Mouse (Mus musculus): Measurements from ENCODE around the gene Fgg. TPM values are rescaled to one million over a fixed set of nuclear protein-coding genes. Genes with fewer than 3 reads are reported as not detected.

The Fgg gene
- polyA plus RNA-seq, 1 experiment from 2014 or later, result 4,762 TPM

DNA sequence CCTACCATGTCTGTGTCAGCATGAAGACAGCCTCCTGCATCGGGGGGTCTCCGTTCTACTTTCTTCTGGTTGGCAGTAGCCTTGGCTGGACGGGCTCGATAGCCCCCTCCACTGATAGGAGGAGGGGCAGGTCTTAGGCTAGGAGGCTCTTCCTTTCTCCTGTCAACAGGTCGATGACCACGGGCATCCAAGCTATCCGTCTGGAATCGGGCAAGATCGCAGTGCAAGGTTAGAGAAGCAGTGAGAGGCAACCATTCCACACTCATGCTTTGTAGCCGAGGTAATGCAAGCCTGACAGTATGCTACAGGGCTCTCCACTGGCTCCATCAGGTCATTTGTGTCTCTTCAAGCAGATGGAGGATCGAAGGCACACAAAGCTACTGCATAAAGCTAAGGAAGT is 39.1 kb downstream of the Fgg start:
- peak overlapping the region; percentile 21; the same call in 1 of the 2 replicates for H3K4me3 ChIP-seq (ENCODE audit: low read depth, low read length)
- WGBS (ENCODE audit: insufficient replicate concordance), result 53% methylated on average over 11 of the region's 11 CpGs
- TF ChIP-seq CTCF (IDR thresholded peaks at IDR 0.05; ENCODE audit: low read depth) (no peak), EP300 (IDR thresholded peaks at IDR 0.05; ENCODE audit: low read depth) (no peak)
- ATAC-seq (no peak), DNase-seq (no peak)
- no peak overlapping the region for H3K9ac ChIP-seq (replicated peaks)
- H3K4me1 ChIP-seq (ENCODE audit: insufficient read depth), result no peaks in the 10 kb centered on the region
- 0 out of 2 replicates have a peak, but pooled peaks cover 5% of the 10 kb centered on the region for H3K36me3 ChIP-seq (replicated peaks; ENCODE audit: insufficient read depth, low read length)
- no peak overlapping the region for H3K27ac ChIP-seq (ENCODE audit: low read depth)
- H3K9me3 ChIP-seq (ENCODE audit: low read length), result no peaks in the 10 kb centered on the region
- H3K27me3 ChIP-seq (ENCODE audit: insufficient read depth, low read length), result no peaks in the 10 kb centered on the region
- peak overlapping the region; percentile 34 for H3K4me2 ChIP-seq (ENCODE audit: low read depth, low read length)

DNA sequence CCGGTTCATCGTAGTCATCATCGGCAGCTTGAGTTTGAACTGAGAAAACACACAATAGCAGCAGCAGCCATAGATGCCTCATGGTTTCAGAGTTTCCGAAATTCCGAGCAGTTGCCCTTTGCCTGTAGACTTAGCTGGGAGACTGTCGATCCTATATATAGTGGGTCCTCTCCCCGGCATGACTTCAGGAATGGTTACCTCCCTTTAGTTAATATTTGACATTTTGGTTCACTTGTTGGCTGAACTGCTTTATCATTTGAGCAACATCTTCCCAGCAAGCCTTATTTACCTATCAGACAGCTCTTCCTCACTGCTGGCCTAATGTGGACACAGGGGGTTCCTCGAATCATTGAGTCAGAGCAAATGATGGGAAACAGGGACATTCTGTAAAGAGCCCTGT is 42.2 kb downstream of the Fgg start, which contains the start of gene Fgb:
Fgb (minus strand) TSS at position 184 of the 400 bp plus-strand sequence.
- H3K4me1 ChIP-seq (ENCODE audit: insufficient read depth), result no peaks in the 10 kb centered on the region
- 0 out of 2 replicates have a peak, but pooled peaks cover 2% of the 10 kb centered on the region for H3K36me3 ChIP-seq (replicated peaks; ENCODE audit: insufficient read depth, low read length)
- H3K4me3 ChIP-seq (ENCODE audit: low read depth, low read length), result peak within 1 kb of the TSS; percentile 53
- H3K9me3 ChIP-seq (ENCODE audit: low read length), result no peaks in the 10 kb centered on the region
- DNase-seq (peak; percentile 71), ATAC-seq (peak; percentile 71)
- H3K9ac ChIP-seq (replicated peaks), result peak within 1 kb of the TSS; percentile 70
- peak within 1 kb of the TSS; percentile 47 for H3K4me2 ChIP-seq (ENCODE audit: low read depth, low read length)
- H3K27ac ChIP-seq (ENCODE audit: low read depth), result peak within 1 kb of the TSS; percentile 86
- TF ChIP-seq CTCF (IDR thresholded peaks at IDR 0.05; ENCODE audit: low read depth) (no peak), EP300 (IDR thresholded peaks at IDR 0.05; ENCODE audit: low read depth) (peak; percentile 78)
- H3K27me3 ChIP-seq (ENCODE audit: insufficient read depth, low read length), result no peaks in the 10 kb centered on the region
- WGBS (ENCODE audit: insufficient replicate concordance), result 52% methylated on average over 8 of the region's 8 CpGs

DNA sequence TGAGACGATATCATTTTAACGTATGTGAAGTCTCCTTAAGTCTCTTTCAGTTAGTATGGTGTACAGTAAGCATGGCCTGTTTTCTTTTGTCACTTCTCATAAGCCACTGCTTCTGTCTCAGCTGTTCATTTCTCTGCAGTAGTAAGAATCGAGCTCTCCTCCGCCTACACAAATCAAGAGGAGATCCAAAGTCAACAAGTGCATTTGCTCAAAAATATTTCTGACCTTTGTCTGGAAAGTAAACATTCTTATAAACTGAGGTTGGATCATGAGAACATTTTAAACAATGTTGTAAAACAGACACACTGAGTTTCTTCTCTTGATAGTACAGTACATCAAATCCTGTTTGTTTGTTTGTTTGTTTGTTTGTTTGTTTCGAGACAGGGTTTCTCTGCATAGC is 43.1 kb downstream of the Fgg start:
- TF ChIP-seq EP300 (IDR thresholded peaks at IDR 0.05; ENCODE audit: low read depth) (no peak), CTCF (IDR thresholded peaks at IDR 0.05; ENCODE audit: low read depth) (no peak)
- no peak for ATAC-seq
- H3K27ac ChIP-seq (ENCODE audit: low read depth), result peak overlapping the region; percentile 86

DNA sequence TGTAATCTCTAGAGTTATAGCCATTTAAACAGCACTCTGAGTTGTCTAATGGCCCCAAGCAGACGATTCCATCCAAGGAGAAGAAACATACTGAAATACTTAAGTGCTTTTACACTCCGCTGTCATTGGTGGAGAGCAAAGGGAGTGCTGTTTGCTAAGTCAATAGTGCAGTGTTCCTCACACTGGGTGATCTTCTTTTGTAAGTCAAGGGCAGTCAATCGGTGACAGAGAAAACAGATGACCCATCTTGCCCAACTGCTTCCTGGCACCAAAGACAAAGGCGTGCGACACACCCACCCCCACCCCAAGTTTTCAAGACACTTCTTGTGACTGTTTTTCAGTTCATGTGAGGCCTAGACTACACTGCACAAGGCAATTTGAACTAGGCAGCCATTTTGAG is 44.6 kb downstream of the Fgg start:
- H3K9ac ChIP-seq (replicated peaks), result no peak overlapping the region
- H3K27me3 ChIP-seq (ENCODE audit: insufficient read depth, low read length), result no peaks in the 10 kb centered on the region
- 0 out of 2 replicates have a peak, but pooled peaks cover 5% of the 10 kb centered on the region for H3K36me3 ChIP-seq (replicated peaks; ENCODE audit: insufficient read depth, low read length)
- H3K4me2 ChIP-seq (ENCODE audit: low read depth, low read length), result no peak overlapping the region
- 49% methylated on average over 5 of the region's 5 CpGs for WGBS (ENCODE audit: insufficient replicate concordance)
- DNase-seq, result no peak
- H3K27ac ChIP-seq (ENCODE audit: low read depth), result peak overlapping the region; percentile 86
- H3K4me3 ChIP-seq (ENCODE audit: low read depth, low read length), result no peak overlapping the region
- no peak for TF ChIP-seq CTCF (IDR thresholded peaks at IDR 0.05; ENCODE audit: low read depth)
- peak; percentile 80 for TF ChIP-seq EP300 (IDR thresholded peaks at IDR 0.05; ENCODE audit: low read depth)
- no peak for ATAC-seq
- H3K9me3 ChIP-seq (ENCODE audit: low read length), result no peaks in the 10 kb centered on the region
- peaks cover 9% of the 10 kb centered on the region for H3K4me1 ChIP-seq (ENCODE audit: insufficient read depth)

More for the DNA sequence above, 43.1 kb downstream of the Fgg start:
- no peak for DNase-seq
- Histone ChIP-seq H3K9me3 (ENCODE audit: low read length) (no peaks in the 10 kb centered on the region), H3K4me3 (ENCODE audit: low read depth, low read length) (no peak overlapping the region), H3K36me3 (replicated peaks; ENCODE audit: insufficient read depth, low read length) (no peaks in the 10 kb centered on the region), H3K9ac (replicated peaks) (no peak overlapping the region), H3K4me2 (ENCODE audit: low read depth, low read length) (no peak overlapping the region), H3K4me1 (ENCODE audit: insufficient read depth) (no peaks in the 10 kb centered on the region), H3K27me3 (ENCODE audit: insufficient read depth, low read length) (no peaks in the 10 kb centered on the region)
- WGBS (ENCODE audit: insufficient replicate concordance), result 61% methylated on average over 5 of the region's 5 CpGs

DNA sequence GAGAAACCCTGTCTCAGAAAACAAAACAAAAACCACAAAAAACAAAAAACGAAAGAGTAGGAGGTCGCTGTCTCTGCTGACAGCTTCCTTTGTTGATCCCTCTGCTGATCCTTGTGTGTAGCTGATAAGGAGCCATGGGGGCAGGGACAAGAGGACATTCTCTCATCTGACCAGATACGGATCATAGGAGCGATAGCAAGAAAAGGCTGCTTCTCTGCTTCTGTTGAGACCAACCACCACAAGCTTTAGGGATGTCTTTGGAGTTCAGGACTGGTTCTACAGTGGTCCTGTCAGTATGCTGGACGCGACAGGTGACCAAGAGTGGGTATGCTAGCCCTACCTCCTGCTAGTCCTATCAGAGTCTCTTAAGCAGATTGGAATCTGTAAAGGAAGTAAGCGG is 45.6 kb downstream of the Fgg start:
- Histone ChIP-seq H3K36me3 (replicated peaks; ENCODE audit: insufficient read depth, low read length) (peaks cover 10% of the 10 kb centered on the region; the same call in 1 of the 2 replicates), H3K4me1 (ENCODE audit: insufficient read depth) (peaks cover 9% of the 10 kb centered on the region), H3K9ac (replicated peaks) (0 out of 2 replicates have a peak overlapping the region, but pooled peaks have one; percentile 19), H3K9me3 (ENCODE audit: low read length) (no peaks in the 10 kb centered on the region), H3K27ac (ENCODE audit: low read depth) (peak overlapping the region; percentile 86), H3K4me3 (ENCODE audit: low read depth, low read length) (no peak overlapping the region), H3K27me3 (ENCODE audit: insufficient read depth, low read length) (no peaks in the 10 kb centered on the region), H3K4me2 (ENCODE audit: low read depth, low read length) (no peak overlapping the region)
- TF ChIP-seq EP300 (IDR thresholded peaks at IDR 0.05; ENCODE audit: low read depth), result no peak
- no peak for TF ChIP-seq CTCF (IDR thresholded peaks at IDR 0.05; ENCODE audit: low read depth)
- DNase-seq (no peak), ATAC-seq (no peak)
- WGBS (ENCODE audit: insufficient replicate concordance), result 63% methylated on average over 7 of the region's 7 CpGs

DNA sequence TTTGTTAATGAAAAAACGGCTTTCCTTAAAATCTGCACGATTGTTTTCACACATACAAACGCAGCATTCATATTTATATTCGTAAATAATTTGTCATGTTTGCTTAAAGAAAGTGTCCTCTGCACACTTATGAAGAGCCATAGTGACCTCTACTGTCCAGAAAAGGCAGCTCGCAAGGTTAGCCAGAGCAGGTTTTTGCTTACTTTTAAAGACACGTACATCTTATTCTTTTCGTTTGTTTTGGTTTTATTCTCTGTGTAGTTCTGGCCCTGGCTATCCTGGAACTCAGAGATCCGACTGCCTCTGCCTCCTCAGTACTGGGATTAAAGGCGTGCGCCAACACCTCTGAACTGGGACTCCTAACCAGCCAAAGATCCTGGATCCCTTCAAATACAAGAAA is 46.2 kb downstream of the Fgg start:
- 27% methylated on average over 10 of the region's 10 CpGs for WGBS (ENCODE audit: insufficient replicate concordance)
- Histone ChIP-seq H3K27me3 (ENCODE audit: insufficient read depth, low read length) (no peaks in the 10 kb centered on the region), H3K4me2 (ENCODE audit: low read depth, low read length) (peak overlapping the region; percentile 22; the same call in 1 of the 2 replicates), H3K9ac (replicated peaks) (no peak overlapping the region), H3K9me3 (ENCODE audit: low read length) (no peaks in the 10 kb centered on the region), H3K36me3 (replicated peaks; ENCODE audit: insufficient read depth, low read length) (peaks cover 16% of the 10 kb centered on the region), H3K27ac (ENCODE audit: low read depth) (peak overlapping the region; percentile 86), H3K4me3 (ENCODE audit: low read depth, low read length) (no peak overlapping the region), H3K4me1 (ENCODE audit: insufficient read depth) (peaks cover 9% of the 10 kb centered on the region)
- DNase-seq, result peak; percentile 39
- no peak for ATAC-seq
- peak; percentile 18; the same call in 1 of the 2 replicates for TF ChIP-seq EP300 (IDR thresholded peaks at IDR 0.05; ENCODE audit: low read depth)
- TF ChIP-seq CTCF (IDR thresholded peaks at IDR 0.05; ENCODE audit: low read depth), result peak; percentile 72
